Mouse (Mus musculus) frontal cortex, postnatal 10 days (tissue): Measurements from ENCODE around the gene Gm49369.
"Not testable (repeated sequence)": the region's sequence is repeated elsewhere in the genome, so short reads cannot be mapped to it uniquely, and the experiment has no call there.

Experiments used
- DNase-seq, 2 experiments: peaks; one replicate each; pipeline ENCODE4 v3.0.0; 2022; ENCODE audit warnings: low spot score in 2 of 2, mixed read lengths in 1 of 2

Gm49369 gene

GRCm38 (mm10) chr7:142330271-142330724 is 52.2 kb downstream of the Gm49369 start:
- no peak for DNase-seq

GRCm38 (mm10) chr7:142328507-142328906 is 54.0 kb downstream of the Gm49369 start:
- no peak for DNase-seq

- DNase-seq = no peak
Observed at GRCm38 (mm10) chr7:142326714-142327445, 55.6 kb downstream of the Gm49369 start.

- DNase-seq = no peak
Observed at GRCm38 (mm10) chr7:142323396-142324117, 58.9 kb downstream of the Gm49369 start.

GRCm38 (mm10) chr7:142322641-142323040 is 59.8 kb downstream of the Gm49369 start:
- DNase-seq = no peak

- not testable (repeated sequence) for DNase-seq
Observed at GRCm38 (mm10) chr7:142321637-142322306, 60.7 kb downstream of the Gm49369 start.
